Mouse (Mus musculus) liver, embryonic 12.5 days (tissue): ENCODE measurements at regions not wholly inside any gene's neighbourhood (a gene's known extent, or its start where the extent isn't known, plus 50 kb on each side); places are given as distances from the start of the nearest gene placed in this dataset.

ENCODE experiments used
- ATAC-seq: fragments of 200-750 bp; cut with Nextera tagmentation; 2 replicates; pipeline ENCODE4 v1.8.0; 2017; ENCODE audit warnings: moderate number of reproducible peaks, mild to moderate bottlenecking, moderate library complexity
- H3K27ac ChIP-seq: fragments of 300-500 bp; sonication (generic); 2 replicates; pipeline ENCODE4 v1.5.1; 2016; ENCODE audit warnings: mild to moderate bottlenecking
- H3K27me3 ChIP-seq: fragments of 300-500 bp; sonication (generic); replicated peaks from 2 replicates; pipeline ENCODE4 v1.6.1; 2016; ENCODE audit warnings: mild to moderate bottlenecking, moderate library complexity
- H3K36me3 ChIP-seq: fragments of 300-500 bp; sonication (generic); 2 replicates; pipeline ENCODE4 v1.6.1; 2016; ENCODE audit warnings: mild to moderate bottlenecking, moderate library complexity
- H3K4me1 ChIP-seq: fragments of 300-500 bp; sonication (generic); 2 replicates; pipeline ENCODE4 v1.6.1; 2016
- H3K4me2 ChIP-seq: fragments of 300-500 bp; sonication (generic); 2 replicates; pipeline ENCODE4 v1.6.1; 2016; ENCODE audit warnings: mild to moderate bottlenecking, moderate library complexity
- H3K4me3 ChIP-seq: fragments of 300-500 bp; sonication (generic); 2 replicates; pipeline ENCODE4 v1.5.1; 2016; ENCODE audit warnings: mild to moderate bottlenecking, moderate library complexity
- H3K9ac ChIP-seq: fragments of 300-500 bp; sonication (generic); 2 replicates; pipeline ENCODE4 v1.6.1; 2016; ENCODE audit warnings: mild to moderate bottlenecking, moderate library complexity
- H3K9me3 ChIP-seq: fragments of 300-500 bp; sonication (generic); replicated peaks from 2 replicates; pipeline ENCODE4 v1.6.1; 2016; ENCODE audit warnings: mild to moderate bottlenecking, moderate library complexity
- WGBS: fragments of 180-500 bp; shearing (Covaris S2); methylation state at CpG from one replicate; pipeline ENCODE4 v1.1.7; 2016; ENCODE audit not compliant: insufficient replicate concordance; 5-methylcytosine and 5-hydroxymethylcytosine counted together

DNA sequence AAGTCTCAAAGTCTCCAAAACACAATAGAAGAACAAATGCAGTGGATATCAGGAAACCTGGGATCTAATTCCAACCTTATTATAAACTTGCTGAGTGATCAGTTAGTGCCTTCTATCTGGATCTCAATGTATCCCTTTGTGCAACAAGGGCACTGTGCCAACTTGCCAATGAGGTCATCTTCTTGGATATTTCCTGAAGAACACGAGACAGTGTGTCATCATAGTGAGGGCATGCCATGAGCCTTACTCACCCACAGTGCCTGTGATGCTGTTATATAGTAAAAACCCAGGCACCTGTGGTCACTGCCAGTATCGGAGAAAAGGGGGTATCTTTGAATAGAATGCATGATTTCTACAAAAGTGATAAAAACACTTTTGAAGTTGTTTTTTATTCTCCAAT lies 60.2 kb upstream of the Cd34 start:
- H3K9ac ChIP-seq = no peak overlapping the region
- WGBS = 51% methylated on average over 2 of the region's 2 CpGs
- H3K4me3 ChIP-seq = no peak overlapping the region
- no peak overlapping the region for H3K4me2 ChIP-seq
- no peaks in the 10 kb centered on the region for H3K27me3 ChIP-seq
- H3K4me1 ChIP-seq = peaks cover 5% of the 10 kb centered on the region
- H3K9me3 ChIP-seq = no peaks in the 10 kb centered on the region
- ATAC-seq = no peak
- H3K36me3 ChIP-seq = no peaks in the 10 kb centered on the region
- H3K27ac ChIP-seq = no peak overlapping the region

DNA sequence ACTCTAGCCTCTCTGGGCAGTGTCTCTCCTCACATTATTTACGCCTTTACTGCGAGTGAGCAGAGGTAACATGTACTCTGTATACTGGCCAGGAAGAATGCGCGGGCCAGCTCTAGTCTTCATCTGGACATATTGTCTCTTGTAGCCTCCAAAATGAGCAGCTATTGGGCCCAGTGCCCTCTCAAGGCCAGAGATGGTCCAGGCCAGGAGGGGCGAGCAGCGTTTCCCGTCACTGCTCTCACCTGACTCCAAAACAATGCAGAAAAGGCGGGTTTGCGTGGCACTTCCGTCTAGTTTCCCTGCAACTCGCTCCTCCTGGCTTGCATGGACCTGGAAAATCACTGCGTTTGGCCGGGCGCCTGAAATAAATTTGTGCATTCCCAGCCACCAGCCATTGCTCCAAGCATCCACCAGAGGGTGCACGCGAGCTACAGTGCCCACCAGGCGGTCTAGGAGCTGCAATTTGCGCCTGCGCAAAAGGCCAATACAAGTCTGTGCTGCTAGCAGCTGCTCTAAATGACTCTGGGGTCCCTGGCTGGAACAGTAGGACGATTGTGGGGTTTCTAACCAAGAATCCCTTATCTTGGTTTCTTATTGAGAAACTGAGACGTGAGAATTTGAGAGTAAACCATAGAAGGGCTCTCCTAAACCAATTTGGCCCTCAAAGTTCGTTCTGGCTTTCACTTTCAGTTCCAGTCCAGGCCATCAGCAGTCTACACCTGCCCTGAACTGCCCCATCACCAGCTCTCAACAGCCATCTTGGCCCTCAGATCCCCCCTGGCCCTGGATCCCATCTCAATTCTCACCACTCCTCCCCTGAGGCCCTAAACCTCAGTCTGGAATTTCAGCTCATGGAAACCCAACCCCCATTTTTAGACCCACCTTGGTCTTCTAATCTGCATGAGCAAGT lies 59.0 kb upstream of the Cd34 start:
- no peaks in the 10 kb centered on the region for H3K36me3 ChIP-seq

GRCm38 (mm10) chr1:194881556-194882223 lies 56.9 kb upstream of the Cd34 start:
- Histone ChIP-seq H3K27ac (no peak overlapping the region), H3K36me3 (no peaks in the 10 kb centered on the region), H3K27me3 (no peaks in the 10 kb centered on the region), H3K9ac (no peak overlapping the region), H3K4me3 (no peak overlapping the region), H3K9me3 (no peaks in the 10 kb centered on the region), H3K4me1 (peaks cover 5% of the 10 kb centered on the region), H3K4me2 (no peak overlapping the region)
- ATAC-seq = no peak

More for the DNA sequence above, 59.0 kb upstream of the Cd34 start:
- 15% methylated on average over 22 of the region's 22 CpGs for WGBS
- Histone ChIP-seq H3K4me1 (peaks cover 5% of the 10 kb centered on the region), H3K4me3 (peak overlapping the region; percentile 40), H3K27me3 (no peaks in the 10 kb centered on the region), H3K27ac (no peak overlapping the region), H3K9ac (peak overlapping the region; percentile 45), H3K9me3 (no peaks in the 10 kb centered on the region), H3K4me2 (peak overlapping the region; percentile 60)
- ATAC-seq = peak; percentile 92

- H3K36me3 ChIP-seq = no peaks in the 10 kb centered on the region
- no peaks in the 10 kb centered on the region for H3K27me3 ChIP-seq
- no peaks in the 10 kb centered on the region for H3K9me3 ChIP-seq
- no peak overlapping the region for H3K27ac ChIP-seq
- peaks cover under 1% of the 10 kb centered on the region; the same call in 1 of the 2 replicates for H3K4me1 ChIP-seq
- no peak overlapping the region for H3K9ac ChIP-seq
- H3K4me3 ChIP-seq = no peak overlapping the region
- H3K4me2 ChIP-seq = no peak overlapping the region
- 56% methylated on average over 5 of the region's 5 CpGs for WGBS
- ATAC-seq = no peak
Observed at GRCm38 (mm10) chr1:194885071-194885686, 53.4 kb upstream of the Cd34 start.

- 72% methylated on average over 5 of the region's 5 CpGs for WGBS
Observed at GRCm38 (mm10) chr1:194885687-194886077, 52.9 kb upstream of the Cd34 start.

More at GRCm38 (mm10) chr1:194885687-194886077, 52.9 kb upstream of the Cd34 start:
- Histone ChIP-seq H3K4me1 (no peaks in the 10 kb centered on the region), H3K27me3 (no peaks in the 10 kb centered on the region), H3K4me3 (no peak overlapping the region), H3K9ac (no peak overlapping the region), H3K27ac (no peak overlapping the region), H3K36me3 (no peaks in the 10 kb centered on the region), H3K4me2 (no peak overlapping the region), H3K9me3 (no peaks in the 10 kb centered on the region)
- ATAC-seq = no peak
